Mouse (Mus musculus) stomach, postnatal 0 days (tissue): ENCODE measurements at regions not wholly inside any gene's neighbourhood (a gene's known extent, or its start where the extent isn't known, plus 50 kb on each side); places are given as distances from the start of the nearest gene placed in this dataset.

Experiments
- CTCF ChIP-seq: IDR thresholded peaks from 2 replicates; pipeline ENCODE4 v1.5.1; 2016; ENCODE audit warnings: antibody characterized with exemption, low read depth, mild to moderate bottlenecking, moderate library complexity
- EP300 ChIP-seq: optimal IDR thresholded peaks from 2 replicates; pipeline ENCODE3; 2016; ENCODE audit warnings: antibody characterized with exemption

GRCm38 (mm10) chr16:50010074-50010473 is 209.7 kb downstream of the Cd47 start:
- TF ChIP-seq CTCF (no peak), EP300 (no peak)
